Mouse (Mus musculus): ENCODE results near the gene Cib1. TPM values are rescaled to one million over a fixed set of nuclear protein-coding genes. Genes with fewer than 3 reads are reported as not detected.

Cib1 gene
- polyA plus RNA-seq, 1 experiment from 2014 or later = 54.2 TPM

- no peak overlapping the region for H3K27ac ChIP-seq
- H3K4me2 ChIP-seq (replicated peaks) = no peak overlapping the region
- H3K27me3 ChIP-seq = no peaks in the 10 kb centered on the region
- H3K9me3 ChIP-seq = no peaks in the 10 kb centered on the region
- ATAC-seq (ENCODE audit: insufficient number of reproducible peaks, insufficient read depth, low FRiP score, low TSS enrichment) = no peak
- 80% methylated on average over 6 of the region's 6 CpGs for WGBS
- no peaks in the 10 kb centered on the region for H3K36me3 ChIP-seq
- no peak overlapping the region for H3K9ac ChIP-seq
- H3K4me1 ChIP-seq = no peaks in the 10 kb centered on the region
- H3K4me3 ChIP-seq = no peak overlapping the region
Observed at GRCm38 (mm10) chr7:80179790-80180189, 52.8 kb downstream of the Cib1 start.

DNA sequence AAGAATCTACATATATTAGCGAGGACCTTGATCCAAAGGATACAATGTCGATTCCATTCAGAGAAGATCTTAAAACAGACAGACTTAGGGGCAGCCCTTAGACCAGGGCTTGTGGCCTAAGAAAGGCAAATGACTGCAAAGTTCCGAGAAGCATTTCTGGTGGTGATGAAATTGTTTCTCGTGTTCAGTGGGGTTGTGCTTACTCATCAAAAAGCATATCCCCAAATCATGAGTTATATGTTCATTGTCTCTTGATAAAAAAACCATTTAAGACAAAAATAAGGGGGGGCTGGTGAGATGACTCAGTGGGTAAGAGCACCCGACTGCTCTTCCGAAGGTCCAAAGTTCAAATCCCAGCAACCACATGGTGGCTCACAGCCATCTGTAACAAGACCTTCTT lies 53.3 kb downstream of the Cib1 start:
- H3K4me2 ChIP-seq (replicated peaks) = no peak overlapping the region
- no peaks in the 10 kb centered on the region for H3K27me3 ChIP-seq
- no peak for ATAC-seq (ENCODE audit: insufficient number of reproducible peaks, insufficient read depth, low FRiP score, low TSS enrichment)
- no peaks in the 10 kb centered on the region for H3K4me1 ChIP-seq
- WGBS = 85% methylated on average over 6 of the region's 6 CpGs
- H3K36me3 ChIP-seq = no peaks in the 10 kb centered on the region
- no peaks in the 10 kb centered on the region for H3K9me3 ChIP-seq
- H3K4me3 ChIP-seq = no peak overlapping the region
- H3K9ac ChIP-seq = no peak overlapping the region
- no peak overlapping the region for H3K27ac ChIP-seq

DNA sequence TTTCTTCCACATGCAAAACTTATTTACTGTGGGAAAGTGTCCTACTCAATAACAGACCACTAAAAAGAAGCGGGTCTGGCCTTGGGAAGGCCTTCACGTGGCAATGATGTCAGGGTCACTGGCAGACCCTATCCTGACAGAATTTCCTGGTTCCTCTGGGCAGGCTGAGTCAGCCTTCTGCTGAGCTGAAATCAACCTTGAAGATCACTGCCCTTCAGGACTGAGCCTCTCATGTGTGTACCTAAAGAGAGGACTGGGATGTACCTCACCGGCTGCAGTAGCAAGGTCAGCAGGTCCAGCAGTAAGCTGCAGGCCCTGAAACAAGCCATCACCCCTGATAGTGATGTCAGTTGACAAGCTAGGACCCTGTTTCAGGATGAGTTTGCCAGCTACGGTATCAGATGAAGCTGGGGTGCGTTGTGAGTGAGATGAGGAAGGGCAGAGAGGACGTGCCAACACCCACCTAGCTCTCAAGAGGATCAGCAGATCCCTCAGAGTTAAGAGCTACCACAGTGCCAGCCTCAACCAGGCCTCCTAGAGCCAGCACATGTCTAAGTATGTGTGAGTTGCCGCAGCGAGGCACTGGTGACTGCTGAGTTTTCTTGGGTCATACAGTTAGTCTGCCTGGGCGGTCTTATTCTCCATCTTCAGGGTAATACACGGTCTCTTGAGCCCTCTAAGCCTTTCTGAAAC lies 54.4 kb downstream of the Cib1 start:
- Histone ChIP-seq H3K27ac (no peak overlapping the region), H3K36me3 (no peaks in the 10 kb centered on the region), H3K4me2 (replicated peaks) (no peak overlapping the region), H3K4me1 (no peaks in the 10 kb centered on the region), H3K9me3 (no peaks in the 10 kb centered on the region), H3K27me3 (no peaks in the 10 kb centered on the region), H3K4me3 (no peak overlapping the region), H3K9ac (no peak overlapping the region)
- WGBS = 90% methylated on average over 10 of the region's 10 CpGs
- ATAC-seq (ENCODE audit: insufficient number of reproducible peaks, insufficient read depth, low FRiP score, low TSS enrichment) = no peak

DNA sequence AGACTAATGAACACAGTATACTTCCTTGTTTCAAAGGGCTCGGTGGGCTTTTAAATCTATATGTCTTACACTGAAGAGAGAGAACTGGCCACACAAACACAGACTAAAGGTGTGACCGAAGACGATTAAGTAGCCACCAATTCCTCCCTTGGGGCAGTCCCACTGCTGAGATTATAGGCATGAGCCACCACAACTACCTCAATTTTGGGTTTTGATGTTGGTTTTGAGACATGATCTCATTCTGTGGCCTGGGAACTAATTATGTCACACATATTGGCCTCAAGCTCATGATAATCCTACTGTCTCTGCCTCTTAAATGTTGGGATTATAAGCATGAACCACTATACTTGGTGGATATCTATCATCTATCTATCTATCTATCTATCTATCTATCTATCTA lies 55.2 kb downstream of the Cib1 start:
- H3K4me1 ChIP-seq = no peaks in the 10 kb centered on the region
- no peaks in the 10 kb centered on the region for H3K27me3 ChIP-seq
- no peak overlapping the region for H3K9ac ChIP-seq
- H3K27ac ChIP-seq = no peak overlapping the region
- no peak for ATAC-seq (ENCODE audit: insufficient number of reproducible peaks, insufficient read depth, low FRiP score, low TSS enrichment)
- H3K4me3 ChIP-seq = no peak overlapping the region
- H3K36me3 ChIP-seq = no peaks in the 10 kb centered on the region
- H3K9me3 ChIP-seq = no peaks in the 10 kb centered on the region
- 93% methylated on average over 3 of the region's 3 CpGs for WGBS
- H3K4me2 ChIP-seq (replicated peaks) = no peak overlapping the region

Other genes starting within 250 kb of the Cib1 start
- gene Zfp710, start 208.0 kb downstream of the Cib1 start, polyA plus RNA-seq (2016; fragmentation: Nextera tagmentation; extraction: Ambion mirVana) = 21.6 and 22.2 TPM in 2 replicates
- 495 and 498 TPM in 2 replicates for gene Idh2, start 117.4 kb downstream of the Cib1 start, polyA plus RNA-seq (2016; fragmentation: Nextera tagmentation; extraction: Ambion mirVana)
- gene Sema4b, start 46.0 kb downstream of the Cib1 start, polyA plus RNA-seq (2016; fragmentation: Nextera tagmentation; extraction: Ambion mirVana) = 14.6 and 14.9 TPM in 2 replicates
- 3.7 and 4.0 TPM in 2 replicates for gene Gdpgp1, start 52 bp upstream of the Cib1 start, polyA plus RNA-seq (2016; fragmentation: Nextera tagmentation; extraction: Ambion mirVana)
- gene Ttll13, start 13.6 kb upstream of the Cib1 start, polyA plus RNA-seq (2016; fragmentation: Nextera tagmentation; extraction: Ambion mirVana) = 0.59 and 1.2 TPM in 2 replicates
- gene Ngrn, start 28.4 kb upstream of the Cib1 start, polyA plus RNA-seq (2016; fragmentation: Nextera tagmentation; extraction: Ambion mirVana) = 56.2 and 59.6 TPM in 2 replicates
- gene Vps33b, start 36.8 kb upstream of the Cib1 start, polyA plus RNA-seq (2016; fragmentation: Nextera tagmentation; extraction: Ambion mirVana) = 14.5 and 14.9 TPM in 2 replicates
- 133 and 136 TPM in 2 replicates for gene Prc1, start 61.6 kb upstream of the Cib1 start, polyA plus RNA-seq (2016; fragmentation: Nextera tagmentation; extraction: Ambion mirVana)
- 14.3 and 15.9 TPM in 2 replicates for gene Rccd1, start 91.6 kb upstream of the Cib1 start, polyA plus RNA-seq (2016; fragmentation: Nextera tagmentation; extraction: Ambion mirVana)
- 60.3 and 61.0 TPM in 2 replicates for gene Unc45a, start 108.2 kb upstream of the Cib1 start, polyA plus RNA-seq (2016; fragmentation: Nextera tagmentation; extraction: Ambion mirVana)
- gene Hddc3, start 110.3 kb upstream of the Cib1 start, polyA plus RNA-seq (2016; fragmentation: Nextera tagmentation; extraction: Ambion mirVana) = 23.2 and 27.4 TPM in 2 replicates
- 31.0 and 31.6 TPM in 2 replicates for gene Man2a2, start 138.6 kb upstream of the Cib1 start, polyA plus RNA-seq (2016; fragmentation: Nextera tagmentation; extraction: Ambion mirVana)
- 11.0 and 12.2 TPM in 2 replicates for gene Fes, start 155.1 kb upstream of the Cib1 start, polyA plus RNA-seq (2016; fragmentation: Nextera tagmentation; extraction: Ambion mirVana)
- 9.7 and 10.7 TPM in 2 replicates for gene Furin, start 172.6 kb upstream of the Cib1 start, polyA plus RNA-seq (2016; fragmentation: Nextera tagmentation; extraction: Ambion mirVana)

All from embryonic facial prominence, embryonic 12.5 days (tissue).